Mouse (Mus musculus) brain, embryonic 14.5 days (tissue): ENCODE data around the gene Pla2g6.

Experiments
- CTCF ChIP-seq: fragments of 200-500 bp; IDR thresholded peaks from 2 replicates; pipeline ENCODE4 v1.5.1; 2012; ENCODE audit warnings: inconsistent platforms, mild to moderate bottlenecking, moderate library complexity, borderline replicate concordance; ENCODE audit not compliant: insufficient read depth, insufficient read length; ENCODE audit errors: extremely low read depth
- POLR2A ChIP-seq: fragments of 200-500 bp; IDR thresholded peaks from 2 replicates; pipeline ENCODE4 v1.6.1; 2012; ENCODE audit warnings: mild to moderate bottlenecking, inconsistent platforms, borderline replicate concordance; ENCODE audit not compliant: poor library complexity, insufficient read depth, insufficient read length, severe bottlenecking; ENCODE audit errors: extremely low read depth

GRCm38 (mm10) chr15:79287091-79287490 is 41.1 kb downstream of the Pla2g6 start:
- TF ChIP-seq CTCF = no peak
- TF ChIP-seq POLR2A = no peak
